Mouse (Mus musculus): ENCODE measurements around the gene Mnat1. TPM values are rescaled to one million over a fixed set of nuclear protein-coding genes. Genes with fewer than 3 reads are reported as not detected.

Mnat1 gene
- polyA plus RNA-seq, 1 experiment from 2014 or later = 7.1 TPM

- no peaks in the 10 kb centered on the region for H3K4me1 ChIP-seq (ENCODE audit: control insufficient read depth, low read depth, low read length)
- H3K27ac ChIP-seq (ENCODE audit: low read length) = no peak overlapping the region
- no peaks in the 10 kb centered on the region for H3K36me3 ChIP-seq (ENCODE audit: control insufficient read depth, insufficient read depth)
- no peaks in the 10 kb centered on the region for H3K9me3 ChIP-seq (replicated peaks; ENCODE audit: control insufficient read depth, low read length)
- H3K27me3 ChIP-seq (ENCODE audit: control insufficient read depth, insufficient read depth, low read depth, low read length) = no peaks in the 10 kb centered on the region
- no peak for ATAC-seq (ENCODE audit: low read depth)
- H3K4me3 ChIP-seq (ENCODE audit: low read depth, low read length) = no peak overlapping the region
- 75% methylated on average over 2 of the region's 2 CpGs for WGBS (ENCODE audit: insufficient replicate concordance)
- H3K4me2 ChIP-seq (ENCODE audit: low read depth, low read length) = no peak overlapping the region
- no peak overlapping the region for H3K9ac ChIP-seq (ENCODE audit: low read depth, low read length)
Measured at GRCm38 (mm10) chr12:73232586-73232985, 109.1 kb downstream of the Mnat1 start.

DNA sequence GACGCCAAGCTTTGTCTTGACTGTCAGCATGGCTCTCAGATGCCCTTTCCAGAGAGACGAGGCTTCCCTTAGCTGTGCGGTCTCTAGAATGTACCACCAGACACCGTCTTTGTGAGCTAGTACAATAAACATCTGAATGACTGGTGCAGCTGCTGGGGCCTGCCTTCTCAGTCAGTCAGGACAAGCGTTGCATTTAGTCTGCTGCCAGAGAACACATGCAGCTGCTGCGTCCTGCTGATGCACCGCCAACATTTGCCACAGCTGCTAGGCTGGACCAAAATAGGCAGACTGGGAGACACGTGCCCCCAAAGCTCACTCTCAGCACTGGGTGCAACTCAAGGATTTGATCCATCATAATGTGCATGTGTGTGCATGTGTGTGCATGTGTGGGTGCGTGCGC lies 118.4 kb downstream of the Mnat1 start:
- H3K9ac ChIP-seq (ENCODE audit: low read depth, low read length) = no peak overlapping the region
- no peaks in the 10 kb centered on the region for H3K27me3 ChIP-seq (ENCODE audit: control insufficient read depth, insufficient read depth, low read depth, low read length)
- no peak overlapping the region for H3K27ac ChIP-seq (ENCODE audit: low read length)
- no peak overlapping the region for H3K4me3 ChIP-seq (ENCODE audit: low read depth, low read length)
- H3K4me1 ChIP-seq (ENCODE audit: control insufficient read depth, low read depth, low read length) = no peaks in the 10 kb centered on the region
- H3K9me3 ChIP-seq (replicated peaks; ENCODE audit: control insufficient read depth, low read length) = no peaks in the 10 kb centered on the region
- ATAC-seq (ENCODE audit: low read depth) = no peak
- no peaks in the 10 kb centered on the region for H3K36me3 ChIP-seq (ENCODE audit: control insufficient read depth, insufficient read depth)
- no peak overlapping the region for H3K4me2 ChIP-seq (ENCODE audit: low read depth, low read length)
- 82% methylated on average over 10 of the region's 10 CpGs for WGBS (ENCODE audit: insufficient replicate concordance)

GRCm38 (mm10) chr12:73245687-73246086 lies 122.2 kb downstream of the Mnat1 start:
- 74% methylated on average over 5 of the region's 5 CpGs for WGBS (ENCODE audit: insufficient replicate concordance)
- ATAC-seq (ENCODE audit: low read depth) = no peak
- H3K4me3 ChIP-seq (ENCODE audit: low read depth, low read length) = no peak overlapping the region

DNA sequence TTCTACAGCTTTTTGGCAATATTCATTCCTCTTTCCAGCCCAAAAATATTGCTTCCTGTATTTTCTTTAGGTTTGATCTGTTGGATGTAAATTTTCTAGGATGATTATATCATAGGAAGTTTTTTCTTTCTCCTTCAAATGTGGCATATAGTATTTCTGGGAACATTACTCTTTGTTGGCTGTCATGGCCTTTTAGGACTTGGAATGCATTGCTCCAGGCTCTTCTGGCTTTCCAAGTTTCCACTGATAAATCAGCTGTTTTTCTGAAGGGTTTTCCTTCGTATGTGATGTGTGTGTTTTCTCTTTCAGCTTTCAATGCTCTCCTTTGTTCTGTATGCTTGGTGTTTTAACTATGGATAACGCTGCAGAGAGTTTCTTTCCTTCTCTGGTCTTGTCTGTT lies 131.5 kb downstream of the Mnat1 start:
- no peaks in the 10 kb centered on the region for H3K4me1 ChIP-seq (ENCODE audit: control insufficient read depth, low read depth, low read length)
- H3K4me2 ChIP-seq (ENCODE audit: low read depth, low read length) = no peak overlapping the region
- 59% methylated on average over 2 of the region's 2 CpGs for WGBS (ENCODE audit: insufficient replicate concordance)
- no peak for ATAC-seq (ENCODE audit: low read depth)
- H3K27ac ChIP-seq (ENCODE audit: low read length) = no peak overlapping the region
- H3K36me3 ChIP-seq (ENCODE audit: control insufficient read depth, insufficient read depth) = no peaks in the 10 kb centered on the region
- H3K9ac ChIP-seq (ENCODE audit: low read depth, low read length) = no peak overlapping the region
- no peaks in the 10 kb centered on the region for H3K9me3 ChIP-seq (replicated peaks; ENCODE audit: control insufficient read depth, low read length)
- no peak overlapping the region for H3K4me3 ChIP-seq (ENCODE audit: low read depth, low read length)
- no peaks in the 10 kb centered on the region for H3K27me3 ChIP-seq (ENCODE audit: control insufficient read depth, insufficient read depth, low read depth, low read length)

More at GRCm38 (mm10) chr12:73245687-73246086, 122.2 kb downstream of the Mnat1 start:
- Histone ChIP-seq H3K27me3 (ENCODE audit: control insufficient read depth, insufficient read depth, low read depth, low read length) (no peaks in the 10 kb centered on the region), H3K27ac (ENCODE audit: low read length) (no peak overlapping the region), H3K9ac (ENCODE audit: low read depth, low read length) (no peak overlapping the region), H3K4me1 (ENCODE audit: control insufficient read depth, low read depth, low read length) (no peaks in the 10 kb centered on the region), H3K36me3 (ENCODE audit: control insufficient read depth, insufficient read depth) (no peaks in the 10 kb centered on the region), H3K4me2 (ENCODE audit: low read depth, low read length) (no peak overlapping the region), H3K9me3 (replicated peaks; ENCODE audit: control insufficient read depth, low read length) (no peaks in the 10 kb centered on the region)

- Histone ChIP-seq H3K27ac (ENCODE audit: low read length) (no peak overlapping the region), H3K4me1 (ENCODE audit: control insufficient read depth, low read depth, low read length) (no peaks in the 10 kb centered on the region), H3K9me3 (replicated peaks; ENCODE audit: control insufficient read depth, low read length) (no peaks in the 10 kb centered on the region), H3K4me3 (ENCODE audit: low read depth, low read length) (no peak overlapping the region), H3K4me2 (ENCODE audit: low read depth, low read length) (no peak overlapping the region), H3K27me3 (ENCODE audit: control insufficient read depth, insufficient read depth, low read depth, low read length) (no peaks in the 10 kb centered on the region), H3K36me3 (ENCODE audit: control insufficient read depth, insufficient read depth) (no peaks in the 10 kb centered on the region), H3K9ac (ENCODE audit: low read depth, low read length) (no peak overlapping the region)
- ATAC-seq (ENCODE audit: low read depth) = no peak
- 78% methylated on average over 6 of the region's 6 CpGs for WGBS (ENCODE audit: insufficient replicate concordance)
Measured at GRCm38 (mm10) chr12:73259269-73259668, 135.8 kb downstream of the Mnat1 start.

- no peak overlapping the region for H3K27ac ChIP-seq (ENCODE audit: low read length)
- 62% methylated on average over 1 of the region's 1 CpGs for WGBS (ENCODE audit: insufficient replicate concordance)
- H3K4me1 ChIP-seq (ENCODE audit: control insufficient read depth, low read depth, low read length) = no peaks in the 10 kb centered on the region
- no peak overlapping the region for H3K4me3 ChIP-seq (ENCODE audit: low read depth, low read length)
- no peaks in the 10 kb centered on the region for H3K27me3 ChIP-seq (ENCODE audit: control insufficient read depth, insufficient read depth, low read depth, low read length)
- H3K4me2 ChIP-seq (ENCODE audit: low read depth, low read length) = no peak overlapping the region
- no peaks in the 10 kb centered on the region for H3K9me3 ChIP-seq (replicated peaks; ENCODE audit: control insufficient read depth, low read length)
- ATAC-seq (ENCODE audit: low read depth) = no peak
- H3K9ac ChIP-seq (ENCODE audit: low read depth, low read length) = no peak overlapping the region
- no peaks in the 10 kb centered on the region for H3K36me3 ChIP-seq (ENCODE audit: control insufficient read depth, insufficient read depth)
Measured at GRCm38 (mm10) chr12:73260339-73260738, 136.8 kb downstream of the Mnat1 start.

DNA sequence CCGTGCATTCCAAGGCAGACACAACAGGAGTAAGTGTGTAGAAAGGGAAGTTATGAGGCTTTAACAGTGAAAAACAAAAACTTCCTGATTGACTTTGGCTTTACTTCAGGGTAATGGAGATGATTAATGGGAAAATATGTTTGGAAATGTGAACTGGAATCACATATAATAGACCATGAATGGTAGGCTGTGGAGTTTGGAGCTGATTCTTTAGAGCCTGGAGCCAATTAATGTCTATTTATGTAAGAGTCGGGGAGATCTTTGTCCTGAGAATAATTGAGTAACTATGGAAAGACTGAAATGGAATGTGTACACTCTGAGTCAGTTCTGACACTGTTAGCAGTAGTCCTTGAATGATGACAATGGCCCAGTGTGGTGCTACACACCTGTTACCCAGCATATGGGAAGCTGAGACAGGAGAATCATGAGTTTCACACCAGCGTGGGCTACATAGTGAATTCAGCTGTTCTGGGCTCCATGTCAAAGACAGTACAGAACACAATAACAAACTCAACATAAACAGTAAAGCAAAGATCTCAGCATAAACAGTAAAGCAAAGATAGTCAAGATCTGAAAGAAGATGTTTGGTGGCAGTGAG lies 142.0 kb downstream of the Mnat1 start:
- no peak overlapping the region for H3K4me2 ChIP-seq (ENCODE audit: low read depth, low read length)
- H3K4me1 ChIP-seq (ENCODE audit: control insufficient read depth, low read depth, low read length) = no peaks in the 10 kb centered on the region
- H3K27ac ChIP-seq (ENCODE audit: low read length) = no peak overlapping the region
- H3K9me3 ChIP-seq (replicated peaks; ENCODE audit: control insufficient read depth, low read length) = no peaks in the 10 kb centered on the region
- H3K4me3 ChIP-seq (ENCODE audit: low read depth, low read length) = no peak overlapping the region
- no peaks in the 10 kb centered on the region for H3K36me3 ChIP-seq (ENCODE audit: control insufficient read depth, insufficient read depth)
- no peaks in the 10 kb centered on the region for H3K27me3 ChIP-seq (ENCODE audit: control insufficient read depth, insufficient read depth, low read depth, low read length)
- H3K9ac ChIP-seq (ENCODE audit: low read depth, low read length) = no peak overlapping the region
- WGBS (ENCODE audit: insufficient replicate concordance) = 70% methylated on average over 3 of the region's 3 CpGs
- no peak for ATAC-seq (ENCODE audit: low read depth)

DNA sequence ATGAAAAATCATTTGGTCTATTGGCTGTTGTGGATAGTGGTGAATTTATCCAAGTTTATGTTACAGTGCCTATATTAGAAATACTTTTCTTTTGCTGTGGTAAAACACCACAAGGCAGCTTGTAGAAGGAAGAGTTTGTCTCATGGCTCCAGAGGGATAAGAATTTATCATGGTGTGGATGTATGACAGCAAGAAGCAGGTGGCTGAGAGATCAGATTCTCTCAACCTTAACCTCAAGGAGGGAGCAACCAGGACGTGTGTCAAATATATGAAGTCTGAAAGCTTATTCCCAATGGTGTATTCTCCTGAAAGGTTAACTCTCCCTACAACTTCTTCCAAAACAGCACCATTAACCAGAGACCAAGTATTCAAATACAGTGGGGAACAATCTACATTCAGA lies 143.1 kb downstream of the Mnat1 start:
- H3K36me3 ChIP-seq (ENCODE audit: control insufficient read depth, insufficient read depth) = no peaks in the 10 kb centered on the region
- no peak overlapping the region for H3K4me3 ChIP-seq (ENCODE audit: low read depth, low read length)
- H3K9ac ChIP-seq (ENCODE audit: low read depth, low read length) = no peak overlapping the region
- WGBS (ENCODE audit: insufficient replicate concordance) = 49% methylated on average over 1 of the region's 1 CpGs
- ATAC-seq (ENCODE audit: low read depth) = no peak
- no peak overlapping the region for H3K27ac ChIP-seq (ENCODE audit: low read length)
- no peaks in the 10 kb centered on the region for H3K4me1 ChIP-seq (ENCODE audit: control insufficient read depth, low read depth, low read length)
- H3K27me3 ChIP-seq (ENCODE audit: control insufficient read depth, insufficient read depth, low read depth, low read length) = no peaks in the 10 kb centered on the region
- no peaks in the 10 kb centered on the region for H3K9me3 ChIP-seq (replicated peaks; ENCODE audit: control insufficient read depth, low read length)
- H3K4me2 ChIP-seq (ENCODE audit: low read depth, low read length) = no peak overlapping the region

DNA sequence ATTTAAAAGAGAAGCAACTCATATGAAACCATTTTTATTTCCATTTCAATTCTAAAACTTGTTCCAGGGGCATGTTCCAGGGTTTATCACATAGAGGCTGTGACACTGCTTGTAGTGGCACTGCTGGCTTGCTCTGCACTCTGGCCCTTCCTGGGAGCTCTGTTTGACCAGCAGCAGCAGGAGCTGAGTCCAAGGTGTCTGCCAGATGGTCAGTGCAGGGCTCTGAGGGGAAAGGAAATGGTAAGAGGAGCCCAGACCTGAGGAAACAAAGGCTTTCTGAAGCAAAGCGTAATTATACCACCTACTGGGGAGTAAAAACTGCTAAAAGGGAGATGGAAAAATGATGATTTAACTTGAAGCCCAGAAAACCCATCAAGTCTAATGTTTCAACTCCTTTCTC lies 145.0 kb downstream of the Mnat1 start:
- WGBS (ENCODE audit: insufficient replicate concordance) = 69% methylated on average over 1 of the region's 1 CpGs

More for the DNA sequence above, 145.0 kb downstream of the Mnat1 start:
- ATAC-seq (ENCODE audit: low read depth) = no peak
- no peak overlapping the region for H3K27ac ChIP-seq (ENCODE audit: low read length)
- H3K4me1 ChIP-seq (ENCODE audit: control insufficient read depth, low read depth, low read length) = no peaks in the 10 kb centered on the region
- H3K4me3 ChIP-seq (ENCODE audit: low read depth, low read length) = no peak overlapping the region
- no peaks in the 10 kb centered on the region for H3K27me3 ChIP-seq (ENCODE audit: control insufficient read depth, insufficient read depth, low read depth, low read length)
- no peak overlapping the region for H3K9ac ChIP-seq (ENCODE audit: low read depth, low read length)
- H3K4me2 ChIP-seq (ENCODE audit: low read depth, low read length) = no peak overlapping the region
- no peaks in the 10 kb centered on the region for H3K9me3 ChIP-seq (replicated peaks; ENCODE audit: control insufficient read depth, low read length)
- H3K36me3 ChIP-seq (ENCODE audit: control insufficient read depth, insufficient read depth) = no peaks in the 10 kb centered on the region

Data from liver, embryonic 16.5 days (tissue).